Mouse (Mus musculus) stomach, embryonic 14.5 days (tissue): ENCODE measurements around the gene Tnip3. TPM values are rescaled to one million over a fixed set of nuclear protein-coding genes. Genes with fewer than 3 reads are reported as not detected.

Experiments used
- ATAC-seq: fragments of 200-750 bp; cut with Nextera tagmentation; 2 replicates; pipeline ENCODE4 v1.8.0; 2017; ENCODE audit warnings: low read depth, moderate TSS enrichment; ENCODE audit not compliant: insufficient number of reproducible peaks, insufficient read depth, low FRiP score
- H3K27ac ChIP-seq: fragments of 300-500 bp; sonication (generic); 2 replicates; pipeline ENCODE4 v1.5.1; 2014; ENCODE audit warnings: mild to moderate bottlenecking, low read length, moderate library complexity, mixed read lengths
- H3K27me3 ChIP-seq: fragments of 300-500 bp; sonication (generic); 2 replicates; pipeline ENCODE4 v1.6.1; 2014; ENCODE audit warnings: low read length, control low read depth, mixed read lengths; ENCODE audit not compliant: control insufficient read depth, insufficient read depth
- H3K36me3 ChIP-seq: fragments of 300-500 bp; sonication (generic); 2 replicates; pipeline ENCODE4 v1.6.1; 2014; ENCODE audit warnings: mild to moderate bottlenecking, control low read depth, low read length, moderate library complexity, mixed read lengths; ENCODE audit not compliant: control insufficient read depth, insufficient read depth
- H3K4me1 ChIP-seq: fragments of 300-500 bp; sonication (generic); 2 replicates; pipeline ENCODE4 v1.6.1; 2014; ENCODE audit warnings: low read length, control low read depth, mixed read lengths; ENCODE audit not compliant: control insufficient read depth, insufficient read depth
- H3K4me2 ChIP-seq: fragments of 300-500 bp; sonication (generic); replicated peaks from 2 replicates; pipeline ENCODE4 v1.6.1; 2014; ENCODE audit warnings: low read depth, low read length, control low read depth
- H3K4me3 ChIP-seq: fragments of 300-500 bp; sonication (generic); 2 replicates; pipeline ENCODE4 v1.5.1; 2014; ENCODE audit warnings: low read depth, low read length, control low read depth
- H3K9ac ChIP-seq: fragments of 300-500 bp; sonication (generic); replicated peaks from 2 replicates; pipeline ENCODE4 v1.6.1; 2014; ENCODE audit warnings: low read depth, mild to moderate bottlenecking, control low read depth, low read length, moderate library complexity, mixed read lengths
- H3K9me3 ChIP-seq: fragments of 300-500 bp; sonication (generic); 2 replicates; pipeline ENCODE4 v1.6.1; 2016; ENCODE audit warnings: low read depth, low read length, control low read depth; ENCODE audit not compliant: control insufficient read depth
- WGBS: fragments of 180-500 bp; shearing (Covaris S2); extraction: QIAGEN DNeasy Blood & Tissue Kit; methylation state at CpG from one replicate; pipeline ENCODE4 v1.1.7; 2014; 5-methylcytosine and 5-hydroxymethylcytosine counted together
- polyA plus RNA-seq: library from polyadenylated mRNA; unstranded; fragments of >200 nt; fragmentation: Nextera tagmentation; extraction: Ambion mirVana; gene quantifications from 2 replicates; pipeline ENCODE4 v1.2.1, GENCODE M21; 2014

Tnip3 gene
- not detected in 2 replicates for polyA plus RNA-seq

DNA sequence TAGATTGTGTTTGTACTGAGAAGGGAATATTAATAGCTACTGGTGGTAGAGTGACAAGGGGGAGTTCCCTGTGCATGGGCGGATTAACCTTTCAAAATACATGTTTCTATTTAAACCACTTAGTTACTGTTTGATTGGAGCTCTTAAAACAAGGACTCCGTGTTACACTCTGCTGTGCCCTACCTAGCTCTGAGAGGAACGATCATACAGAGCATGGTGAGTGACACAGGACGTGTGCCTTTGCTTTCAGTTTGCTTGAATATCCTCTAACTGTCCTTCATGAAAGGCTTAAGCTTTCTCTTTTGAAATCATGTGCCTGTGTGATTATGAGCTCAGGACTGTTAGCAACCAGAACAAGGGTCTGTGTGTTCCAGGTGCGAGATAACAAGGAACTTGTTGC is at the start of gene Tnip3:
Gene Tnip3, plus strand, starts transcription at position 122 of the 400 bp plus-strand sequence.
- Histone ChIP-seq H3K4me2 (no peak within 1 kb of the TSS), H3K36me3 (no peaks in the 10 kb centered on the region), H3K4me3 (no peak within 1 kb of the TSS), H3K27ac (no peak within 1 kb of the TSS), H3K9ac (no peak within 1 kb of the TSS), H3K4me1 (no peaks in the 10 kb centered on the region), H3K27me3 (no peaks in the 10 kb centered on the region), H3K9me3 (no peaks in the 10 kb centered on the region)
- no peak for ATAC-seq
- 71% methylated on average over 5 of the region's 5 CpGs for WGBS

DNA sequence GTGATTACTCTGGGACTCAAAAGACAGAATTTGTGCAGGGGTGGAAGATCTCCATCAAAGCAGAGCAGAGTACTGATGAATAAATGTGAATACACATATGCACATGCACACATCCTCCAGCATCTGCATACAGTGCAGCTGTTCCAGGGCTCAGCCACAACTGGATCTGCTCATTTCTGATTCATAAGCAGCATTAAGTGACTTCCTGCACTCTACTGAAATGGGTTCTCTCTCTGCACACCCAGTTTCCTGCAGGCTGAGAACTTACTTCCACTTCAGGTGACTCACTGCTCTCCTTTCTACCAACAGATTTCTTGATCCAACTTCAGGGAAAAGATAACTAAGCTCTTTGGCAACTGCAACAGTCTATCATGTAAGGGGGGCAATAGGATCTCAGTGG is 26.3 kb upstream of the Tnip3 start:
- ATAC-seq: no peak
- no peak overlapping the region for H3K9ac ChIP-seq
- H3K36me3 ChIP-seq: no peaks in the 10 kb centered on the region
- no peak overlapping the region for H3K4me2 ChIP-seq
- H3K9me3 ChIP-seq: no peaks in the 10 kb centered on the region
- H3K27me3 ChIP-seq: no peaks in the 10 kb centered on the region
- H3K4me3 ChIP-seq: no peak overlapping the region
- no peaks in the 10 kb centered on the region for H3K4me1 ChIP-seq
- H3K27ac ChIP-seq: no peak overlapping the region

GRCm38 (mm10) chr6:65510051-65510669 is 15.0 kb upstream of the Tnip3 start:
- 38% methylated on average over 4 of the region's 4 CpGs for WGBS
- no peak overlapping the region for H3K9ac ChIP-seq
- no peaks in the 10 kb centered on the region for H3K4me1 ChIP-seq
- H3K4me2 ChIP-seq: no peak overlapping the region
- no peak overlapping the region for H3K27ac ChIP-seq
- H3K9me3 ChIP-seq: no peaks in the 10 kb centered on the region
- H3K36me3 ChIP-seq: no peaks in the 10 kb centered on the region
- peak; percentile 86; the same call in 1 of the 2 replicates for ATAC-seq
- no peaks in the 10 kb centered on the region for H3K27me3 ChIP-seq
- no peak overlapping the region for H3K4me3 ChIP-seq

DNA sequence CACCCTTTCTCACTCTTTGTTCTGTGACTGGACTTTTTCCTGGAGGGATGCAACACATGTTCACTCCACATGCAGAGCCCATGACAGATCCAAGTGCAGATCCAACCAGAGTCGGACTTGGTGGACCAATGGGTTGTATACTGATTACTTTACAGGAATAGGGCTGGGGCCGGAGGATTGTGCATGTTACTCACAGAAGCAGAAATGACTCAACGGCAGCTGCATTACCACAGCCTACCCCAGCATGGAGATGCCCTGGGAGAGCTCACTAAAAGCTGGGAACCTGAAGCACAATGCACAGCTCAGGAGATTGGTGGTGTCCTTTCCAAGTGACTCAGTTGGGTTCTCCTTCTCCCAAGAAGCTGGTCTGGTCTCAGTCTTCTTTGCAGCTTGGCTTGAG is 11.3 kb upstream of the Tnip3 start:
- H3K9me3 ChIP-seq: no peaks in the 10 kb centered on the region
- H3K36me3 ChIP-seq: no peaks in the 10 kb centered on the region
- H3K27me3 ChIP-seq: no peaks in the 10 kb centered on the region
- H3K27ac ChIP-seq: no peak overlapping the region
- H3K4me1 ChIP-seq: no peaks in the 10 kb centered on the region
- no peak overlapping the region for H3K4me3 ChIP-seq
- H3K4me2 ChIP-seq: no peak overlapping the region
- 91% methylated on average over 3 of the region's 3 CpGs for WGBS
- ATAC-seq: no peak
- H3K9ac ChIP-seq: no peak overlapping the region

- 74% methylated on average over 8 of the region's 8 CpGs for WGBS
- Histone ChIP-seq H3K4me3 (no peak overlapping the region), H3K9ac (no peak overlapping the region), H3K4me1 (no peaks in the 10 kb centered on the region), H3K36me3 (no peaks in the 10 kb centered on the region), H3K9me3 (no peaks in the 10 kb centered on the region), H3K27ac (no peak overlapping the region), H3K27me3 (no peaks in the 10 kb centered on the region), H3K4me2 (no peak overlapping the region)
- ATAC-seq: no peak
Observed at GRCm38 (mm10) chr6:65516759-65517158, 8.4 kb upstream of the Tnip3 start.

DNA sequence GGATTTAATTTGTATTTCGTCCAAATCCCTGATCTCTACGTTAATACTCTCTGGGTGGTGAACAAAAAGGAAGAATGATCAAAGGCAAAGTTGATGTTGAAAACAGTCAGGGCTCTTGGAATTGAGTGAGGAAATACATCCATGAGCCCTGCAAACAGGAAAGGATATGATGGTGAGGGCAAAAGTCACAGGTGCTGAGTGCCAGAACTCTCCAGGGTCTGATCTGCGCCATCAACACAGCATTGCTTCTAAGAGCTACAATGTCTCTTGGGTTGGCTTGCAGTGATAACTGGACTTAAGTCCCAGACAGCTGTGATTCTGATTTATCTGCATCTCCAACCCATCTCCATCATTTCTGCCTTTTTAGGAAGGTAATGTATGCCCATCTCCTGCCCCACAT is 4.3 kb upstream of the Tnip3 start:
- Histone ChIP-seq H3K4me1 (no peaks in the 10 kb centered on the region), H3K4me2 (no peak overlapping the region), H3K27ac (no peak overlapping the region), H3K9ac (no peak overlapping the region), H3K27me3 (no peaks in the 10 kb centered on the region), H3K4me3 (no peak overlapping the region), H3K36me3 (no peaks in the 10 kb centered on the region), H3K9me3 (no peaks in the 10 kb centered on the region)
- ATAC-seq: no peak
- WGBS: 80% methylated on average over 3 of the region's 3 CpGs

DNA sequence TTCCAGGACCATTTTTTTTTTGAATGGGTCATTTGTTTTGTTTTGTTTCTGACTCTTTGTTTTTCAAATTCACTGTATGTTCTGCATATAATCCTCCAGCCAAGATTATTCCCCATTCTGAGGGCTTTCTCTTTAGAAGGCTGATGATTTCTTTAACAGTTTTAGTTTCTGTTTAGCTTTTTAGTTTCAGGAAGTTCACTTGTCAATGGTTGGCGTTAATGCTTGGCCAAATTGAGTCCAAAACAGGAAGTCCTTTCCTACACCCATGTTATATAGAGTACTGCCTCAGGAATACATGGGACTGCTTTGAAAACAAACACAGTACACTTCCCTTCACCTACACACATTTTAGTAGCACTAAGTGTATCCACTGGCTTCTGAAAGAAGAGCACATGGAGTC is 2.8 kb downstream of the Tnip3 start:
- Histone ChIP-seq H3K4me1 (no peaks in the 10 kb centered on the region), H3K27me3 (no peaks in the 10 kb centered on the region), H3K4me3 (no peak overlapping the region), H3K9me3 (no peaks in the 10 kb centered on the region), H3K4me2 (no peak overlapping the region), H3K36me3 (no peaks in the 10 kb centered on the region), H3K27ac (no peak overlapping the region), H3K9ac (no peak overlapping the region)
- WGBS: 70% methylated on average over 1 of the region's 1 CpGs
- no peak for ATAC-seq

- H3K4me1 ChIP-seq: no peaks in the 10 kb centered on the region
- ATAC-seq: no peak
Observed at GRCm38 (mm10) chr6:65531232-65531848, 6.2 kb downstream of the Tnip3 start.

GRCm38 (mm10) chr6:65533687-65534086 is 8.6 kb downstream of the Tnip3 start:
- no peak overlapping the region for H3K27ac ChIP-seq
- no peak overlapping the region for H3K4me3 ChIP-seq
- ATAC-seq: no peak
- H3K4me2 ChIP-seq: no peak overlapping the region
- H3K36me3 ChIP-seq: no peaks in the 10 kb centered on the region
- 81% methylated on average over 1 of the region's 1 CpGs for WGBS
- H3K4me1 ChIP-seq: no peaks in the 10 kb centered on the region
- H3K27me3 ChIP-seq: no peaks in the 10 kb centered on the region
- H3K9me3 ChIP-seq: no peaks in the 10 kb centered on the region
- H3K9ac ChIP-seq: no peak overlapping the region

More at GRCm38 (mm10) chr6:65531232-65531848, 6.2 kb downstream of the Tnip3 start:
- Histone ChIP-seq H3K4me2 (no peak overlapping the region), H3K27me3 (no peaks in the 10 kb centered on the region), H3K27ac (no peak overlapping the region), H3K9ac (no peak overlapping the region), H3K9me3 (no peaks in the 10 kb centered on the region), H3K4me3 (no peak overlapping the region), H3K36me3 (no peaks in the 10 kb centered on the region)
- 59% methylated on average over 3 of the region's 3 CpGs for WGBS
